Mouse (Mus musculus): ENCODE results near the gene Vps45. TPM values are rescaled to one million over a fixed set of nuclear protein-coding genes. Genes with fewer than 3 reads are reported as not detected.

Vps45 gene
- total and polyA plus RNA-seq, 3 experiments: 20.6 to 92.0 (median 28.9) TPM

DNA sequence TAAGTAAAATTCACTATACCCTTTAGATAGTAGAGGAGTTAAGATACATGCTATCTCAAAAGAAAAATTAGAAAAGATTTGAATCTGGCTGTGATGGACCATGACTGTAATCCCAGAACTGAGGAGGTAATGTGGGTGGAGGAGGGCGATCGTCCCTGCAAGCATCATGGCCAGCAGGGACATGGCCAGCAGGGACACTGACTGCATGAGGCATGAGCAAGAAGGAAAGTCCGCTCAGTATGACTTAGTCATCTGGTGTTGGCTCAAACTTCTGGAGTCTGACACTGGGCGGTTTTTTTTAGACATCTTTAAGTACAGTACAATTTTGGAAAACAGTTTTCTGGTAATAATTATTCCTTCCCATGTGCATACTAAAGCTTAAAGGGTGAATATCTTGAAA lies 29.5 kb upstream of the Vps45 start:
- Histone ChIP-seq H3K36me3 (ENCODE audit: control insufficient read depth in 1 of 2, insufficient read depth in 2 of 2, low read length in 2 of 2) (peaks cover 0 to 24% of the 10 kb centered on the region in 2 experiments; a peak in 2 of 4 replicates), H3K9me3 (replicated peaks; ENCODE audit: insufficient read depth, low read length) (no peaks in the 10 kb centered on the region), H3K27ac (ENCODE audit: control insufficient read depth, low read depth, low read length) (no peak overlapping the region), H3K27me3 (ENCODE audit: control insufficient read depth in 1 of 2, insufficient read depth in 2 of 2, low read length in 2 of 2) (no peaks in the 10 kb centered on the region), H3K4me3 (ENCODE audit: control insufficient read depth in 1 of 2, insufficient read depth in 1 of 2, low read depth in 2 of 2, low read length in 2 of 2) (no peak overlapping the region), H3K4me1 (ENCODE audit: control insufficient read depth in 1 of 2, insufficient read depth in 2 of 2, low read length in 2 of 2) (peaks cover 7 to 23% of the 10 kb centered on the region in 2 experiments), H3K79me2 (ENCODE audit: control insufficient read depth, insufficient read depth, low read length, poor library complexity) (no peaks in the 10 kb centered on the region), H3K9ac (ENCODE audit: control insufficient read depth, low read depth, low read length, poor library complexity, severe bottlenecking) (no peak overlapping the region)
- DNase-seq (ENCODE audit: low read depth, low spot score): no peak
- TF ChIP-seq POLR2A (IDR thresholded peaks at IDR 0.05; ENCODE audit: control insufficient read depth in 1 of 2, insufficient read depth in 1 of 2, low read depth in 1 of 2, low read length in 2 of 2, poor library complexity in 1 of 2) (no peak), MYB (IDR thresholded peaks at IDR 0.05; ENCODE audit: low read depth, low read length) (no peak), UBTF (IDR thresholded peaks at IDR 0.05; ENCODE audit: borderline replicate concordance, insufficient read depth, low read depth, low read length) (no peak), EP300 (IDR thresholded peaks at IDR 0.05; ENCODE audit: low read depth in 1 of 2, low read length in 2 of 2) (no peak), TBP (IDR thresholded peaks at IDR 0.05; ENCODE audit: low read depth, low read length) (no peak), JUND (IDR thresholded peaks at IDR 0.05; ENCODE audit: low read depth, low read length) (no peak)

DNA sequence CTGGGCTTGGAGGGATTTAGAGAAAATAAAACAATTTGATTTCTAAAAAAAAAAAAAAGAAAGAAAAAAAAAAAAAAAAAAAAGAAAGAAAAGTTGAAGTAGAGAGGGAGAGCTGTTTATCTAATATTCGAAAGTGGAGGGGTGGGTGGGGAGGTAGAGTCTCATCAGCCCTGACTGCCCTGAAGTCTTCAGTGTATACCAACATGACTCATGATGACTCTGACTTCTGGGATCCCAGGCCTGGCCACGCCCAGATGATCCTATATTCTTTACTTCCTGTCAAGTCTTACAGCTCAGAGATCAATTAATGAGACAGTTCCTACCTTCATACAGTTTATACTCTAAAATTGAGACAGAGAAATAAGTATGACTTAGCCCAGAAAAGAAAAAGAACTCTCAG lies 29.0 kb upstream of the Vps45 start:
- Histone ChIP-seq H3K27ac (ENCODE audit: control insufficient read depth, low read depth, low read length) (no peak overlapping the region), H3K4me3 (ENCODE audit: control insufficient read depth in 1 of 2, insufficient read depth in 1 of 2, low read depth in 2 of 2, low read length in 2 of 2) (no peak overlapping the region), H3K9me3 (replicated peaks; ENCODE audit: insufficient read depth, low read length) (no peaks in the 10 kb centered on the region), H3K79me2 (ENCODE audit: control insufficient read depth, insufficient read depth, low read length, poor library complexity) (no peaks in the 10 kb centered on the region), H3K9ac (ENCODE audit: control insufficient read depth, low read depth, low read length, poor library complexity, severe bottlenecking) (no peak overlapping the region), H3K36me3 (ENCODE audit: control insufficient read depth in 1 of 2, insufficient read depth in 2 of 2, low read length in 2 of 2) (peaks cover 0 to 26% of the 10 kb centered on the region in 2 experiments; a peak in 2 of 4 replicates), H3K4me1 (ENCODE audit: control insufficient read depth in 1 of 2, insufficient read depth in 2 of 2, low read length in 2 of 2) (peaks cover 10 to 25% of the 10 kb centered on the region in 2 experiments), H3K27me3 (ENCODE audit: control insufficient read depth in 1 of 2, insufficient read depth in 2 of 2, low read length in 2 of 2) (no peaks in the 10 kb centered on the region)
- DNase-seq (ENCODE audit: low read depth, low spot score): peak; percentile 80
- TF ChIP-seq SMC3 (IDR thresholded peaks at IDR 0.05; ENCODE audit: low read depth, low read length) (no peak), TBP (IDR thresholded peaks at IDR 0.05; ENCODE audit: low read depth, low read length) (no peak), ZC3H11A (IDR thresholded peaks at IDR 0.05; ENCODE audit: low read depth, low read length) (no peak), USF1 (IDR thresholded peaks at IDR 0.05; ENCODE audit: low read depth, low read length) (no peak), SIN3A (IDR thresholded peaks at IDR 0.05; ENCODE audit: low read length) (peak; percentile 44; the same call in 1 of the 2 replicates), MAFK (IDR thresholded peaks at IDR 0.05; ENCODE audit: borderline replicate concordance, low read depth, low read length) (no peak), UBTF (IDR thresholded peaks at IDR 0.05; ENCODE audit: borderline replicate concordance, insufficient read depth, low read depth, low read length) (no peak), MAX (IDR thresholded peaks at IDR 0.05; ENCODE audit: low read length) (no peak), MEF2A (IDR thresholded peaks at IDR 0.05; ENCODE audit: extremely low read depth, insufficient replicate concordance, low read depth, low read length, poor library complexity, severe bottlenecking) (no peak), GABPA (IDR thresholded peaks at IDR 0.05; ENCODE audit: low read depth, low read length) (no peak), MAZ (IDR thresholded peaks at IDR 0.05; ENCODE audit: low read depth, low read length) (no peak), GATA1 (IDR thresholded peaks at IDR 0.05; ENCODE audit: low read depth, low read length) (no peak), CTCF (IDR thresholded peaks at IDR 0.05 in 2 of 3, conservative IDR thresholded peaks at IDR 0.05 in 1 of 3; ENCODE audit: control insufficient read depth in 1 of 3, insufficient read depth in 1 of 3, low read depth in 2 of 3, low read length in 3 of 3, poor library complexity in 1 of 3, severe bottlenecking in 1 of 3) (no peak), POLR2A (IDR thresholded peaks at IDR 0.05; ENCODE audit: control insufficient read depth in 1 of 2, insufficient read depth in 1 of 2, low read depth in 1 of 2, low read length in 2 of 2, poor library complexity in 1 of 2) (no peak), NELFE (IDR thresholded peaks at IDR 0.05; ENCODE audit: low read depth, low read length) (no peak), TAL1 (IDR thresholded peaks at IDR 0.05; ENCODE audit: low read length) (no peak), HCFC1 (IDR thresholded peaks at IDR 0.05; ENCODE audit: low read depth, low read length) (no peak; the same call in 1 of the 2 replicates), ETS1 (IDR thresholded peaks at IDR 0.05; ENCODE audit: low read depth, low read length) (peak; percentile 51; the same call in 1 of the 2 replicates), MYB (IDR thresholded peaks at IDR 0.05; ENCODE audit: low read depth, low read length) (no peak), ZKSCAN1 (IDR thresholded peaks at IDR 0.05; ENCODE audit: low read depth, low read length) (no peak), POLR2AphosphoS5 (IDR thresholded peaks at IDR 0.05; ENCODE audit: borderline replicate concordance, low read depth, low read length) (no peak), ZNF384 (IDR thresholded peaks at IDR 0.05; ENCODE audit: low read depth, low read length) (peak; percentile 91), KAT2A (conservative IDR thresholded peaks at IDR 0.05; ENCODE audit: low read depth, low read length) (no peak), MYC (IDR thresholded peaks at IDR 0.05; ENCODE audit: low read depth, low read length) (0 out of 2 replicates have a peak, but pooled peaks have one; percentile 45), NRF1 (IDR thresholded peaks at IDR 0.05; ENCODE audit: insufficient read depth, low read depth, low read length, poor library complexity, severe bottlenecking) (no peak), MXI1 (IDR thresholded peaks at IDR 0.05; ENCODE audit: low read depth, low read length) (no peak), RAD21 (IDR thresholded peaks at IDR 0.05; ENCODE audit: low read depth, low read length) (no peak), JUND (IDR thresholded peaks at IDR 0.05; ENCODE audit: low read depth, low read length) (peak; percentile 62; the same call in 1 of the 2 replicates), USF2 (IDR thresholded peaks at IDR 0.05; ENCODE audit: borderline replicate concordance in 1 of 2, insufficient read depth in 1 of 2, low read depth in 1 of 2, low read length in 2 of 2) (no peak)
